Mouse (Mus musculus) liver, embryonic 12.5 days (tissue): ENCODE measurements around the gene Aplf. TPM values are rescaled to one million over a fixed set of nuclear protein-coding genes. Genes with fewer than 3 reads are reported as not detected.

Source experiments
- ATAC-seq: fragments of 200-750 bp; cut with Nextera tagmentation; 2 replicates; pipeline ENCODE4 v1.8.0; 2017; ENCODE audit warnings: moderate number of reproducible peaks, mild to moderate bottlenecking, moderate library complexity
- H3K27ac ChIP-seq: fragments of 300-500 bp; sonication (generic); 2 replicates; pipeline ENCODE4 v1.5.1; 2016; ENCODE audit warnings: mild to moderate bottlenecking
- H3K27me3 ChIP-seq: fragments of 300-500 bp; sonication (generic); replicated peaks from 2 replicates; pipeline ENCODE4 v1.6.1; 2016; ENCODE audit warnings: mild to moderate bottlenecking, moderate library complexity
- H3K36me3 ChIP-seq: fragments of 300-500 bp; sonication (generic); 2 replicates; pipeline ENCODE4 v1.6.1; 2016; ENCODE audit warnings: mild to moderate bottlenecking, moderate library complexity
- H3K4me1 ChIP-seq: fragments of 300-500 bp; sonication (generic); 2 replicates; pipeline ENCODE4 v1.6.1; 2016
- H3K4me2 ChIP-seq: fragments of 300-500 bp; sonication (generic); 2 replicates; pipeline ENCODE4 v1.6.1; 2016; ENCODE audit warnings: mild to moderate bottlenecking, moderate library complexity
- H3K4me3 ChIP-seq: fragments of 300-500 bp; sonication (generic); 2 replicates; pipeline ENCODE4 v1.5.1; 2016; ENCODE audit warnings: mild to moderate bottlenecking, moderate library complexity
- H3K9ac ChIP-seq: fragments of 300-500 bp; sonication (generic); 2 replicates; pipeline ENCODE4 v1.6.1; 2016; ENCODE audit warnings: mild to moderate bottlenecking, moderate library complexity
- H3K9me3 ChIP-seq: fragments of 300-500 bp; sonication (generic); replicated peaks from 2 replicates; pipeline ENCODE4 v1.6.1; 2016; ENCODE audit warnings: mild to moderate bottlenecking, moderate library complexity
- WGBS: fragments of 180-500 bp; shearing (Covaris S2); methylation state at CpG from one replicate; pipeline ENCODE4 v1.1.7; 2016; ENCODE audit not compliant: insufficient replicate concordance; 5-methylcytosine and 5-hydroxymethylcytosine counted together
- polyA plus RNA-seq: library from polyadenylated mRNA; unstranded; fragments of >200 nt; fragmentation: Nextera tagmentation; extraction: Ambion mirVana; gene quantifications from 2 replicates; pipeline ENCODE4 v1.2.1, GENCODE M21; 2016

Gene Aplf
- polyA plus RNA-seq, 1 experiment from 2014 or later: 18.9 TPM

DNA sequence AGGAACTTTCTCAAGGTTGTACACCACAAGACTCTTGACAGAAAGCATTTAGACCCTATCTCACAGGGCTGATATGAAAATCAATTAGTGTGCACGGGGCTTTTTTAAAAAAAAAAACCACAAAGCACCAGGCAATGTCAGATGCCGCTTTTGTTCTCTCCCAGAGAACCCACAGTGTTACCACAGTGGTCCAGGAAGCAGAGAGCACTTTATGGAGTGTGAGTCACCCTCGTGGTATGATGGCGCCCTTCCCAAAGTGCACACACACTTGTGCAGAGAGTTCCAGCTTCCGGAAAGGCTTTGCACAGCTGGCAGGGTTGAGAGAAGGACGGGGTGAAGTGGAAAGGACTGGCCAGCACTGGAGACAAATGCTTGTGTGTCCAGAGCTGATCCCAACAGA lies 89.5 kb downstream of the Aplf start:
- peak overlapping the region; percentile 67 for H3K4me2 ChIP-seq
- peak overlapping the region; percentile 11; the same call in 1 of the 2 replicates for H3K4me3 ChIP-seq
- ATAC-seq: no peak
- peaks cover 44% of the 10 kb centered on the region for H3K27me3 ChIP-seq
- WGBS: 19% methylated on average over 6 of the region's 6 CpGs
- H3K36me3 ChIP-seq: peaks cover 24% of the 10 kb centered on the region
- H3K27ac ChIP-seq: peak overlapping the region; percentile 98
- H3K4me1 ChIP-seq: peaks cover 64% of the 10 kb centered on the region
- H3K9me3 ChIP-seq: no peaks in the 10 kb centered on the region
- peak overlapping the region; percentile 67 for H3K9ac ChIP-seq

DNA sequence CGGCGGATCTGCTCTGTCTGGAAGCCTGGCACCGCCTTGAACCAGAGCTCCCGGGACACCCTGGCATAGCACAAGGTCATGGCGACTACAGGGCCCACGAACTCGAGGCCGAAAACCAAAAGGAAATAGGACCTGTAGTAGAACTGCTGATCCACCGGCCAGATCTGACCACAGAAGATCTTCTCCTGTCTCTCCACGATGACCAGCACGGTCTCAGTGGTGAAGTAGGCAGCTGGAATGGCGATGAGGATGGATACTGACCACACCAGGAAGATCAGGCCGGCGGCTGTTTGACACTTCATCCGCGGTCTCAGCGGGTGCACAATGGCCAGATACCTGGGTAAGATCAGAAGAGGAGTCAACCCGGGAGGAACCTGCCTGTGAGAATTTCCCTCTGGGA lies 90.4 kb downstream of the Aplf start:
- no peaks in the 10 kb centered on the region for H3K9me3 ChIP-seq
- H3K9ac ChIP-seq: no peak overlapping the region
- peaks cover 63% of the 10 kb centered on the region for H3K4me1 ChIP-seq
- H3K27ac ChIP-seq: no peak overlapping the region; the same call in 1 of the 2 replicates
- no peak overlapping the region for H3K4me3 ChIP-seq
- H3K36me3 ChIP-seq: peaks cover 24% of the 10 kb centered on the region
- H3K27me3 ChIP-seq: peaks cover 40% of the 10 kb centered on the region
- no peak for ATAC-seq
- no peak overlapping the region for H3K4me2 ChIP-seq
- 69% methylated on average over 18 of the region's 18 CpGs for WGBS

DNA sequence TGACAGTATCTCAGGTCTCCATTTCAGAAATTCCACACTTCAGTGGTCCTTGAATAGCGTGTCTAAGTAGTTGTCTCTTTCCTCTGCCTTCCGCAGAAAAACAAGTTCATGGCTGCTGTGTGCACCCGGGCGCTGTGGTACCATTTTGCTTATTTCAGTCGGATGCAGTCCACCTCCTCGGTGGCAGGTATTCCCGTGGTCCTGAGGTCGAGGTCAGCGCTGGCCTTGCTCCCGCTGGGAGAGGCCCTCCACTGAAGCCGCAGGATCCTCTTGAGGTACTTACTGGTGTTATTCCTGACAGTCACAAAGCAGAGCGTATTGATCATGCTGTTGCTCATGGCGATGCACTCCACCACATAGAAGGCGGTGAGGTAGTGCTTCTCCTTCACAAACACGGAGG lies 90.9 kb downstream of the Aplf start:
- 76% methylated on average over 15 of the region's 15 CpGs for WGBS
- Histone ChIP-seq H3K4me1 (peaks cover 62% of the 10 kb centered on the region), H3K4me3 (no peak overlapping the region), H3K9me3 (no peaks in the 10 kb centered on the region), H3K27ac (no peak overlapping the region), H3K27me3 (peaks cover 39% of the 10 kb centered on the region), H3K4me2 (no peak overlapping the region), H3K36me3 (peaks cover 24% of the 10 kb centered on the region), H3K9ac (no peak overlapping the region)
- ATAC-seq: no peak

Other genes with a start within 250 kb of the Aplf start
- gene Bmp10, start 243.2 kb downstream of the Aplf start, polyA plus RNA-seq: 0.32 and 0.35 TPM in 2 replicates
- gene Arhgap25, start 138.9 kb downstream of the Aplf start, polyA plus RNA-seq: 5.2 and 5.4 TPM in 2 replicates
- 4.3 and 4.8 TPM in 2 replicates for gene Prokr1, start 81.5 kb downstream of the Aplf start, polyA plus RNA-seq
- 0.51 and 0.63 TPM in 2 replicates for gene Efcc1, start 58.7 kb upstream of the Aplf start, polyA plus RNA-seq
- gene Gp9, start 105.9 kb upstream of the Aplf start, polyA plus RNA-seq: 40.9 and 44.2 TPM in 2 replicates
- gene Rab43, start 140.0 kb upstream of the Aplf start, polyA plus RNA-seq: 28.6 and 30.5 TPM in 2 replicates
- 5.0 and 7.1 TPM in 2 replicates for gene Gm45140, start 163.6 kb upstream of the Aplf start, polyA plus RNA-seq
- 59.5 and 62.4 TPM in 2 replicates for gene Isy1, start 166.6 kb upstream of the Aplf start, polyA plus RNA-seq
- gene Cnbp, start 178.9 kb upstream of the Aplf start, polyA plus RNA-seq: 896 and 933 TPM in 2 replicates
- 79.2 and 85.0 TPM in 2 replicates for gene Copg1, start 215.6 kb upstream of the Aplf start, polyA plus RNA-seq
- 27.0 and 27.5 TPM in 2 replicates for gene Hmces, start 241.7 kb upstream of the Aplf start, polyA plus RNA-seq